Mouse (Mus musculus): ENCODE measurements around the gene Cfap126. TPM values are rescaled to one million over a fixed set of nuclear protein-coding genes. Genes with fewer than 3 reads are reported as not detected.

Gene Cfap126
- polyA plus RNA-seq, 1 experiment from 2014 or later, result 2.9 TPM

DNA sequence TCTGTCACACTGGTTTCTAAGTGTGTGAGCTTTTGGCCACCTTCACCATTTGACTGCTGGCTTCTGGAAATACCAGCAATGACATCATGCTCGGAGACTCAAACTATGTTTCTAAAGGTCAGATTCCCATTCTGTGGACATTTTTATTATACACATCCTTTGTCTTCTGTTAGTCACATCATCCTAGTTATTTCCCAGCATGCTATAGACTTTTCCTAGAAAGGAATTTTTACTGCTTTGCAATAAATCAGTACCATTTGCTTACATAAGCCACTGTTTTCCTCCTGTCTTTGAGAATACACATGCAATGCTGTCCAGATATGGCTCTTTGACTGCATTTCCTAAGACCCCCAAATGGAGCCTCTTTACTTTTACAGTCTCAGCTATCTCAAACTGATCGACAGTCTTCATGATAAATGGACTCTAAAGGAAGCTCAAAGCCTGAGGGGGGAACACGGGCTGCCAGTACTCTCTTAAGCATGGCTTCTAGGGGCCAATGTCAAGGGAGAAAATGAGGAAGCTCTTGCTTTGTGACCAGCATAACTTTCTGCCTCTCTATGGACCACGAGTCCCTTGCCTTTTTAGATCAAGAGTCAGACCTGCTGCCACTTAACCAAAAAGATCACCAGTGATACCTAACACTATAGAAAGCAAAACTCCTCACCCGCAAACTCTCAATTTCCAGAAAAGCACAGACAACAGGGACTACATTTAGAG lies 52.1 kb downstream of the Cfap126 start:
- Histone ChIP-seq H3K27ac (ENCODE audit: low read length) (peak overlapping the region; percentile 48), H3K9ac (replicated peaks; ENCODE audit: low read length) (no peak overlapping the region), H3K4me1 (ENCODE audit: insufficient read depth, low read length) (0 out of 2 replicates have a peak, but pooled peaks cover 3% of the 10 kb centered on the region), H3K36me3 (ENCODE audit: insufficient read depth, low read length) (no peaks in the 10 kb centered on the region), H3K27me3 (ENCODE audit: insufficient read depth, low read length) (no peaks in the 10 kb centered on the region), H3K4me3 (ENCODE audit: low read length) (no peak overlapping the region), H3K9me3 (ENCODE audit: low read length) (no peaks in the 10 kb centered on the region), H3K4me2 (replicated peaks; ENCODE audit: low read depth, low read length) (no peak overlapping the region)
- WGBS, result 54% methylated on average over 5 of the region's 5 CpGs
- ATAC-seq (ENCODE audit: low FRiP score, low TSS enrichment), result 0 out of 2 replicates have a peak, but pooled peaks have one; percentile 35

DNA sequence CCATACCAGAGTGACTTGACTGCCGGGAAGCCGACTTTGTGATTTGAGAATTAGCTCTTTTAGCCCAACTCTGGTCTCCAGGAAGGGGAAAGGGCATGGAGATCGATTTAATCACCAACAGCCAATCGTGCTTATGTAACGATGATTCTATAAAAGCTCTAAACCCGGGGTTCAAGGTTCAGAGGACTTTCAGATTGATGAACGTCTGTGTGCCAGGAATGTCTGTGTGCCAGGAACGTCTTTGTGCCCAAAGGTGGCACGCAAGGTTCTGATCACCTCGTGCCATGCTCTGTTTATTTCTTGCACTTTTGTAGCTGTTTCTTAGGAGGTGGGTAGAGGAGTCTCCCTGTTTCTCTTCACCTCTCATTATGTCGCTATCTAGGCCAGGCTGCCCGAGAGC lies 55.2 kb downstream of the Cfap126 start:
- H3K9me3 ChIP-seq (ENCODE audit: low read length), result no peaks in the 10 kb centered on the region
- no peaks in the 10 kb centered on the region for H3K36me3 ChIP-seq (ENCODE audit: insufficient read depth, low read length)
- H3K27ac ChIP-seq (ENCODE audit: low read length), result no peak overlapping the region
- H3K4me1 ChIP-seq (ENCODE audit: insufficient read depth, low read length), result peaks cover 7% of the 10 kb centered on the region; the same call in 1 of the 2 replicates
- no peak overlapping the region for H3K4me2 ChIP-seq (replicated peaks; ENCODE audit: low read depth, low read length)
- H3K9ac ChIP-seq (replicated peaks; ENCODE audit: low read length), result no peak overlapping the region
- H3K27me3 ChIP-seq (ENCODE audit: insufficient read depth, low read length), result no peaks in the 10 kb centered on the region
- H3K4me3 ChIP-seq (ENCODE audit: low read length), result no peak overlapping the region
- no peak for ATAC-seq (ENCODE audit: low FRiP score, low TSS enrichment)
- 89% methylated on average over 12 of the region's 12 CpGs for WGBS

DNA sequence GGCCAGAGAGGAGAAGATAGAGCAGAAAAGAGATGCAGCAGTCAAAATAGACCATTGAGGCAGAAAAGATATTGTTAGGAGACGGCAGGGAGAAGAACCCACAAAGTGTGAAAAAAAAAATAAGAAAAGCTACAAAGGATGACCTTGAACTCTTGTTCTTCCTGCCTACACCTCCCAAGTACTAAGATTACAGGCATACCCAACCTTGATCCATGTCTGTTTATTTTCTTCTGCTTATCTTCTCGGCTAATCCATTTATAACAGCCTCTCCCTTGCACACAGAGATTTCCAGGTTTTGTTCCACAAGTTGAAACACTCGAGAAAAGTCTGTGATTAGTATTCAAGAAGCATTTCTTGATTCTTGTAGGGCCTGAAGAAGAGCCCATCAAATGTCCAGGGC lies 56.2 kb downstream of the Cfap126 start:
- Histone ChIP-seq H3K4me3 (ENCODE audit: low read length) (no peak overlapping the region), H3K27me3 (ENCODE audit: insufficient read depth, low read length) (no peaks in the 10 kb centered on the region), H3K4me2 (replicated peaks; ENCODE audit: low read depth, low read length) (no peak overlapping the region), H3K27ac (ENCODE audit: low read length) (no peak overlapping the region), H3K36me3 (ENCODE audit: insufficient read depth, low read length) (no peaks in the 10 kb centered on the region), H3K9me3 (ENCODE audit: low read length) (no peaks in the 10 kb centered on the region), H3K9ac (replicated peaks; ENCODE audit: low read length) (no peak overlapping the region), H3K4me1 (ENCODE audit: insufficient read depth, low read length) (peaks cover 7% of the 10 kb centered on the region; the same call in 1 of the 2 replicates)
- ATAC-seq (ENCODE audit: low FRiP score, low TSS enrichment), result no peak
- 36% methylated on average over 3 of the region's 3 CpGs for WGBS

DNA sequence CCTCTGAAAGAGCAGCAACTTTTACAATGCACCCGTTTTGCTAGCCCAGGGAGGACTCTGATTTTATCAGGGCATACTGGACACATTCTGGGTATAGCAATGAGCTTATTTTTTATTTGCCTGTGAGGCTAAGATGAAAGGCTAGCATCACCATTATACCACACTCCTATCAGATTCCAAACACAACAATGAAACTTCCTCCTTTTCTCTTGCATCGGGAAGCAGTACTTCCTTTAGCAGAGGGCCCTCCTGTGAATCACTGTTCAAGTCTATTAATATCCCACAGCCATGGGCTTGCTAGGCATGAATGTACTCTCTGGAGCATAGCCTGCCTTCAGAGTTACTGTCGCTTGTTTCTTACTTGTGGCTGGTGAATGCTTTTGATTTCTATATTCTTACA lies 57.4 kb downstream of the Cfap126 start:
- no peak overlapping the region for H3K9ac ChIP-seq (replicated peaks; ENCODE audit: low read length)
- H3K4me1 ChIP-seq (ENCODE audit: insufficient read depth, low read length), result peaks cover 4% of the 10 kb centered on the region; the same call in 1 of the 2 replicates
- no peak overlapping the region for H3K4me2 ChIP-seq (replicated peaks; ENCODE audit: low read depth, low read length)
- H3K27me3 ChIP-seq (ENCODE audit: insufficient read depth, low read length), result no peaks in the 10 kb centered on the region
- no peak overlapping the region for H3K4me3 ChIP-seq (ENCODE audit: low read length)
- H3K27ac ChIP-seq (ENCODE audit: low read length), result peak overlapping the region; percentile 41
- peak; percentile 73 for ATAC-seq (ENCODE audit: low FRiP score, low TSS enrichment)
- no peaks in the 10 kb centered on the region for H3K36me3 ChIP-seq (ENCODE audit: insufficient read depth, low read length)
- H3K9me3 ChIP-seq (ENCODE audit: low read length), result no peaks in the 10 kb centered on the region
- WGBS, result 33% methylated on average over 3 of the region's 3 CpGs

DNA sequence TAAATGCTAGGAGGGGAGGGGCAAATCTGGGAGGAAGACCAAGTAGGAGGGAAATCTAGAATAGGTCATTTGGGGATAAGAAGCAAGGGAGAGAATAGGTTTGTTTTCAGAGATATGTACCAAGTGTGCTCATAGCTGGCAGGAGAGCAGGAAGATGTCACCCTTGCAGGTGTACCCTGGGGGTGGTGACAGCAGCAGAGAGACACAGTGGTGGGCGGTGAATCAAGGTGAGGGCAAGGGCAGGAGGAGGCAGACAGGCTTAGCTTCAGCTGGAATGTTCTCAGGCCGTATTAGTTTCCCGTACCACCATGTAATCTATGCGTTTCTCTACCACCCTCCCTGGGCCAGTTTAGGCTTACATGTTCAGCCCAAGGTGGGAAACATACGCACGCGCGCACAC lies 59.1 kb downstream of the Cfap126 start:
- H3K27ac ChIP-seq (ENCODE audit: low read length), result no peak overlapping the region
- H3K36me3 ChIP-seq (ENCODE audit: insufficient read depth, low read length), result no peaks in the 10 kb centered on the region
- 97% methylated on average over 8 of the region's 8 CpGs for WGBS
- no peak overlapping the region for H3K4me3 ChIP-seq (ENCODE audit: low read length)
- ATAC-seq (ENCODE audit: low FRiP score, low TSS enrichment), result no peak
- no peak overlapping the region for H3K9ac ChIP-seq (replicated peaks; ENCODE audit: low read length)
- no peak overlapping the region for H3K4me2 ChIP-seq (replicated peaks; ENCODE audit: low read depth, low read length)
- H3K4me1 ChIP-seq (ENCODE audit: insufficient read depth, low read length), result peaks cover 4% of the 10 kb centered on the region; the same call in 1 of the 2 replicates
- no peaks in the 10 kb centered on the region for H3K9me3 ChIP-seq (ENCODE audit: low read length)
- no peaks in the 10 kb centered on the region for H3K27me3 ChIP-seq (ENCODE audit: insufficient read depth, low read length)

Small RNAs within 50 kb of the gene (microRNA-seq; reads per million reads assigned to microRNA genes)
- gene Gm27552, result not detected
- not detected for gene Gm27844
- 2.7 reads per million, percentile 12 among the genes with 10 or more reads in this experiment for gene Mir6546

Other genes starting within 250 kb of the Cfap126 start
- gene Atf6, start 246.1 kb upstream of the Cfap126 start, polyA plus RNA-seq (2015; fragmentation: Nextera tagmentation; extraction: Ambion mirVana), result 8.7 and 9.6 TPM in 2 replicates
- gene Gm26620, start 228.9 kb upstream of the Cfap126 start, polyA plus RNA-seq (2015; fragmentation: Nextera tagmentation; extraction: Ambion mirVana), result 0.58 and 0.64 TPM in 2 replicates
- gene Dusp12, start 228.4 kb upstream of the Cfap126 start, polyA plus RNA-seq (2015; fragmentation: Nextera tagmentation; extraction: Ambion mirVana), result 39.5 and 40.5 TPM in 2 replicates
- gene Fcrlb, start 201.0 kb upstream of the Cfap126 start, polyA plus RNA-seq (2015; fragmentation: Nextera tagmentation; extraction: Ambion mirVana), result 0.18 and 0.24 TPM in 2 replicates
- gene Fcrla, start 186.3 kb upstream of the Cfap126 start, polyA plus RNA-seq (2015; fragmentation: Nextera tagmentation; extraction: Ambion mirVana), result not detected in 2 replicates
- 2.6 and 3.9 TPM in 2 replicates for gene Fcgr2b, start 137.4 kb upstream of the Cfap126 start, polyA plus RNA-seq (2015; fragmentation: Nextera tagmentation; extraction: Ambion mirVana)
- gene Fcgr4, start 95.0 kb upstream of the Cfap126 start, polyA plus RNA-seq (2015; fragmentation: Nextera tagmentation; extraction: Ambion mirVana), result 0.87 and 1.3 TPM in 2 replicates
- gene Fcgr3, start 49.0 kb upstream of the Cfap126 start, polyA plus RNA-seq (2015; fragmentation: Nextera tagmentation; extraction: Ambion mirVana), result 8.8 and 9.0 TPM in 2 replicates
- gene Sdhc, start 36.7 kb downstream of the Cfap126 start, polyA plus RNA-seq (2015; fragmentation: Nextera tagmentation; extraction: Ambion mirVana), result 340 TPM in 2 replicates
- gene Mpz, start 36.8 kb downstream of the Cfap126 start, polyA plus RNA-seq (2015; fragmentation: Nextera tagmentation; extraction: Ambion mirVana), result 0.57 and 0.68 TPM in 2 replicates
- gene Pcp4l1, start 82.3 kb downstream of the Cfap126 start, polyA plus RNA-seq (2015; fragmentation: Nextera tagmentation; extraction: Ambion mirVana), result 3.7 and 5.1 TPM in 2 replicates
- 0.67 and 0.89 TPM in 2 replicates for gene Nr1i3, start 100.1 kb downstream of the Cfap126 start, polyA plus RNA-seq (2015; fragmentation: Nextera tagmentation; extraction: Ambion mirVana)
- gene Tomm40l, start 108.6 kb downstream of the Cfap126 start, polyA plus RNA-seq (2015; fragmentation: Nextera tagmentation; extraction: Ambion mirVana), result 40.6 and 44.1 TPM in 2 replicates
- 22.4 and 32.2 TPM in 2 replicates for gene Apoa2, start 111.1 kb downstream of the Cfap126 start, polyA plus RNA-seq (2015; fragmentation: Nextera tagmentation; extraction: Ambion mirVana)
- gene Fcer1g, start 120.4 kb downstream of the Cfap126 start, polyA plus RNA-seq (2015; fragmentation: Nextera tagmentation; extraction: Ambion mirVana), result 35.0 and 37.2 TPM in 2 replicates
- 13.4 and 15.2 TPM in 2 replicates for gene Adamts4, start 136.5 kb downstream of the Cfap126 start, polyA plus RNA-seq (2015; fragmentation: Nextera tagmentation; extraction: Ambion mirVana)
- 311 and 368 TPM in 2 replicates for gene Ndufs2, start 137.5 kb downstream of the Cfap126 start, polyA plus RNA-seq (2015; fragmentation: Nextera tagmentation; extraction: Ambion mirVana)
- gene B4galt3, start 156.4 kb downstream of the Cfap126 start, polyA plus RNA-seq (2015; fragmentation: Nextera tagmentation; extraction: Ambion mirVana), result 92.2 and 99.1 TPM in 2 replicates
- 69.2 and 77.2 TPM in 2 replicates for gene Ppox, start 167.3 kb downstream of the Cfap126 start, polyA plus RNA-seq (2015; fragmentation: Nextera tagmentation; extraction: Ambion mirVana)
- 101 and 103 TPM in 2 replicates for gene Usp21, start 174.1 kb downstream of the Cfap126 start, polyA plus RNA-seq (2015; fragmentation: Nextera tagmentation; extraction: Ambion mirVana)
- 102 and 111 TPM in 2 replicates for gene Ufc1, start 181.1 kb downstream of the Cfap126 start, polyA plus RNA-seq (2015; fragmentation: Nextera tagmentation; extraction: Ambion mirVana)
- 57.0 and 59.5 TPM in 2 replicates for gene Dedd, start 215.2 kb downstream of the Cfap126 start, polyA plus RNA-seq (2015; fragmentation: Nextera tagmentation; extraction: Ambion mirVana)
- gene Nit1, start 231.7 kb downstream of the Cfap126 start, polyA plus RNA-seq (2015; fragmentation: Nextera tagmentation; extraction: Ambion mirVana), result 60.6 and 63.3 TPM in 2 replicates
- gene Pfdn2, start 231.8 kb downstream of the Cfap126 start, polyA plus RNA-seq (2015; fragmentation: Nextera tagmentation; extraction: Ambion mirVana), result 99.2 and 103 TPM in 2 replicates
- gene Klhdc9, start 246.9 kb downstream of the Cfap126 start, polyA plus RNA-seq (2015; fragmentation: Nextera tagmentation; extraction: Ambion mirVana), result 4.2 and 4.3 TPM in 2 replicates